Mouse (Mus musculus) heart, postnatal 0 days (tissue): ENCODE measurements around the gene Wdr93. TPM values are rescaled to one million over a fixed set of nuclear protein-coding genes. Genes with fewer than 3 reads are reported as not detected.
A peak's percentile ranks its signal among the peaks of the same experiment; 100 is the strongest.

ENCODE experiments used
- ATAC-seq: fragments of 200-750 bp; cut with Nextera tagmentation; 2 replicates; pipeline ENCODE4 v1.8.0; 2017; ENCODE audit warnings: low read depth, moderate number of reproducible peaks, moderate library complexity; ENCODE audit not compliant: insufficient read depth
- DNase-seq: peaks from one replicate; pipeline ENCODE4 v3.0.0-alpha.2; 2016; ENCODE audit warnings: low spot score
- H3K27ac ChIP-seq: fragments of 300-500 bp; sonication (generic); 2 replicates; pipeline ENCODE4 v1.5.1; 2014; ENCODE audit warnings: low read depth, mild to moderate bottlenecking
- H3K27me3 ChIP-seq: fragments of 300-500 bp; sonication (generic); 2 replicates; pipeline ENCODE4 v1.6.1; 2014; ENCODE audit warnings: low read length, mixed read lengths; ENCODE audit not compliant: control insufficient read depth, insufficient read depth
- H3K36me3 ChIP-seq: fragments of 300-500 bp; sonication (generic); replicated peaks from 2 replicates; pipeline ENCODE4 v1.6.1; 2014; ENCODE audit warnings: low read length, mixed read lengths; ENCODE audit not compliant: control insufficient read depth, insufficient read depth
- H3K4me1 ChIP-seq: fragments of 300-500 bp; sonication (generic); 2 replicates; pipeline ENCODE4 v1.6.1; 2014; ENCODE audit warnings: antibody characterized with exemption; ENCODE audit not compliant: control insufficient read depth, insufficient read depth
- H3K4me2 ChIP-seq: fragments of 300-500 bp; sonication (generic); 2 replicates; pipeline ENCODE4 v1.6.1; 2014; ENCODE audit warnings: low read depth, mild to moderate bottlenecking, low read length, moderate library complexity
- H3K4me3 ChIP-seq: fragments of 300-500 bp; sonication (generic); 2 replicates; pipeline ENCODE4 v1.5.1; 2014; ENCODE audit warnings: low read depth, low read length
- H3K9ac ChIP-seq: fragments of 300-500 bp; sonication (generic); replicated peaks from 2 replicates; pipeline ENCODE4 v1.6.1; 2014; ENCODE audit warnings: low read depth, low read length, mixed read lengths
- H3K9me3 ChIP-seq: fragments of 300-500 bp; sonication (generic); replicated peaks from 2 replicates; pipeline ENCODE4 v1.6.1; 2016; ENCODE audit warnings: low read length; ENCODE audit not compliant: control insufficient read depth
- CTCF ChIP-seq: IDR thresholded peaks from 2 replicates; pipeline ENCODE4 v1.5.1; 2016; ENCODE audit warnings: antibody characterized with exemption, control low read depth, low read depth
- EP300 ChIP-seq: IDR thresholded peaks from 2 replicates; pipeline ENCODE4 v1.6.1; 2016; ENCODE audit warnings: antibody characterized with exemption, low read depth
- WGBS: fragments of 180-500 bp; shearing (Covaris S2); extraction: QIAGEN DNeasy Blood & Tissue Kit; methylation state at CpG from one replicate; pipeline ENCODE4 v1.1.7; 2014; 5-methylcytosine and 5-hydroxymethylcytosine counted together
- polyA plus RNA-seq: library from polyadenylated mRNA; unstranded; fragments of >200 nt; fragmentation: Nextera tagmentation; extraction: Ambion mirVana; gene quantifications from 2 replicates; pipeline ENCODE4 v1.2.1, GENCODE M21; 2015
- total RNA-seq: library from RNA; depleted of rRNA; stranded (reverse); fragments of >200 nt; gene quantifications from 2 replicates; pipeline ENCODE4 v1.2.3, GENCODE M21; 2014; ENCODE audit warnings: low replicate concordance

Wdr93 gene
- total and polyA plus RNA-seq, 2 experiments from 2014 or later: not detected

- H3K27ac ChIP-seq: no peak within 1 kb of the TSS
- WGBS: 77% methylated on average over 6 of the region's 6 CpGs
- no peak within 1 kb of the TSS; the same call in 1 of the 2 replicates for H3K9ac ChIP-seq
- no peak for DNase-seq
- ATAC-seq: no peak
- H3K4me1 ChIP-seq: peaks cover 8% of the 10 kb centered on the region; the same call in 1 of the 2 replicates
- H3K4me2 ChIP-seq: peak within 1 kb of the TSS; percentile 55
- H3K36me3 ChIP-seq: no peaks in the 10 kb centered on the region
- TF ChIP-seq CTCF: no peak
- no peak for TF ChIP-seq EP300
- peak within 1 kb of the TSS; percentile 42 for H3K4me3 ChIP-seq
- H3K27me3 ChIP-seq: peaks cover 55% of the 10 kb centered on the region
- no peaks in the 10 kb centered on the region for H3K9me3 ChIP-seq
These were observed 50.7 kb downstream of the Wdr93 start, which contains the start of gene Mesp1 for GRCm38 (mm10) chr7:79793688-79794087. TSS of gene Mesp1 (minus strand) at chr7:79793788.

GRCm38 (mm10) chr7:79798606-79799005 lies 55.6 kb downstream of the Wdr93 start:
- DNase-seq (no peak), ATAC-seq (no peak)
- H3K9me3 ChIP-seq: no peaks in the 10 kb centered on the region
- H3K36me3 ChIP-seq: no peaks in the 10 kb centered on the region
- H3K27me3 ChIP-seq: peaks cover 22% of the 10 kb centered on the region
- no peaks in the 10 kb centered on the region for H3K4me1 ChIP-seq
- H3K4me3 ChIP-seq: no peak overlapping the region
- TF ChIP-seq CTCF: no peak
- TF ChIP-seq EP300: no peak
- H3K9ac ChIP-seq: no peak overlapping the region
- no peak overlapping the region for H3K27ac ChIP-seq
- no peak overlapping the region for H3K4me2 ChIP-seq
- 16% methylated on average over 5 of the region's 5 CpGs for WGBS

GRCm38 (mm10) chr7:79799048-79799447 lies 56.1 kb downstream of the Wdr93 start:
- Histone ChIP-seq H3K4me1 (no peaks in the 10 kb centered on the region), H3K9ac (no peak overlapping the region), H3K27me3 (peaks cover 18% of the 10 kb centered on the region), H3K9me3 (no peaks in the 10 kb centered on the region), H3K27ac (no peak overlapping the region), H3K36me3 (no peaks in the 10 kb centered on the region), H3K4me3 (no peak overlapping the region), H3K4me2 (no peak overlapping the region)
- TF ChIP-seq EP300 (no peak), CTCF (peak; percentile 77)
- 1% methylated on average over 8 of the region's 8 CpGs for WGBS
- peak; percentile 68 for DNase-seq
- ATAC-seq: peak; percentile 36; the same call in 1 of the 2 replicates

GRCm38 (mm10) chr7:79799506-79799905 lies 56.5 kb downstream of the Wdr93 start:
- H3K4me2 ChIP-seq: no peak overlapping the region
- WGBS: 64% methylated on average over 6 of the region's 6 CpGs
- H3K27ac ChIP-seq: no peak overlapping the region
- H3K4me1 ChIP-seq: no peaks in the 10 kb centered on the region
- no peak overlapping the region for H3K9ac ChIP-seq
- H3K4me3 ChIP-seq: no peak overlapping the region
- DNase-seq (no peak), ATAC-seq (no peak)
- no peak for TF ChIP-seq CTCF
- TF ChIP-seq EP300: no peak
- no peaks in the 10 kb centered on the region for H3K9me3 ChIP-seq
- H3K27me3 ChIP-seq: peaks cover 14% of the 10 kb centered on the region; the same call in 1 of the 2 replicates
- H3K36me3 ChIP-seq: no peaks in the 10 kb centered on the region

GRCm38 (mm10) chr7:79800336-79800735 lies 57.4 kb downstream of the Wdr93 start:
- WGBS: 76% methylated on average over 4 of the region's 4 CpGs
- H3K4me1 ChIP-seq: no peaks in the 10 kb centered on the region
- H3K27me3 ChIP-seq: peaks cover 12% of the 10 kb centered on the region; the same call in 1 of the 2 replicates
- H3K4me2 ChIP-seq: no peak overlapping the region
- no peak overlapping the region for H3K9ac ChIP-seq
- H3K9me3 ChIP-seq: no peaks in the 10 kb centered on the region
- H3K4me3 ChIP-seq: no peak overlapping the region
- no peaks in the 10 kb centered on the region for H3K36me3 ChIP-seq
- TF ChIP-seq CTCF: no peak
- TF ChIP-seq EP300: no peak
- H3K27ac ChIP-seq: no peak overlapping the region
- DNase-seq: no peak
- ATAC-seq: no peak

GRCm38 (mm10) chr7:79801391-79801790 lies 58.4 kb downstream of the Wdr93 start:
- H3K27ac ChIP-seq: no peak overlapping the region
- H3K9ac ChIP-seq: no peak overlapping the region
- TF ChIP-seq CTCF (no peak), EP300 (no peak)
- no peaks in the 10 kb centered on the region for H3K4me1 ChIP-seq
- WGBS: 74% methylated on average over 11 of the region's 11 CpGs
- no peak overlapping the region for H3K4me2 ChIP-seq
- DNase-seq: no peak
- no peaks in the 10 kb centered on the region for H3K9me3 ChIP-seq
- no peaks in the 10 kb centered on the region for H3K36me3 ChIP-seq
- H3K27me3 ChIP-seq: 0 out of 2 replicates have a peak, but pooled peaks cover 8% of the 10 kb centered on the region
- H3K4me3 ChIP-seq: no peak overlapping the region
- ATAC-seq: no peak
